Mouse (Mus musculus) stomach, adult 2 months (tissue): ENCODE results near the gene 1700029F12Rik. TPM values are rescaled to one million over a fixed set of nuclear protein-coding genes. Genes with fewer than 3 reads are reported as not detected.

Experiments used
- polyA plus RNA-seq: library from polyadenylated mRNA; depleted of rRNA; stranded (reverse); fragments of >200 nt; gene quantifications from 2 replicates; pipeline ENCODE4 v1.2.3, GENCODE M21; 2012; rRNA removed

The 1700029F12Rik gene
- 0.06 TPM in 1 of 2 replicates, not detected in the other for polyA plus RNA-seq

DNA sequence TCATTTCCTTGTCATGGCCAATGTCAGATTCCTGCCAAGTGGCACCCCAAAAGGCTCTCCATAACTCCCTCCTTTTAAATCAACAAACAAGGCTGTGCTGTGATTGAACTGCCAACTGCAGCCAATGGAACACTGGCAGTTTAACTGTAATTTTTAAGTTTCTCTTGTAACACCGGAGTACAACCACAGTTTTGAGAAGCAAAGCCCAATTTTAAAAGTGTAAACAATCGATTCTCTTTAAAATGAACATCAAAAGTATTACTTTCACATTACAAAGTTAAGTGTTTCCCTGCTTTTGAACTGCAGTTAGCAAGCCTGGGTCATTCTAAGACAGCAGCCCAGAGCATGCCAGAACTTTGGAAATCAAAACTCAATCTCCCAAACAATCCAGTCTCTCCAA lies at the start of gene 1700029F12Rik:
TSS of gene 1700029F12Rik (minus strand) at position 101 of the 400 bp plus-strand sequence.

DNA sequence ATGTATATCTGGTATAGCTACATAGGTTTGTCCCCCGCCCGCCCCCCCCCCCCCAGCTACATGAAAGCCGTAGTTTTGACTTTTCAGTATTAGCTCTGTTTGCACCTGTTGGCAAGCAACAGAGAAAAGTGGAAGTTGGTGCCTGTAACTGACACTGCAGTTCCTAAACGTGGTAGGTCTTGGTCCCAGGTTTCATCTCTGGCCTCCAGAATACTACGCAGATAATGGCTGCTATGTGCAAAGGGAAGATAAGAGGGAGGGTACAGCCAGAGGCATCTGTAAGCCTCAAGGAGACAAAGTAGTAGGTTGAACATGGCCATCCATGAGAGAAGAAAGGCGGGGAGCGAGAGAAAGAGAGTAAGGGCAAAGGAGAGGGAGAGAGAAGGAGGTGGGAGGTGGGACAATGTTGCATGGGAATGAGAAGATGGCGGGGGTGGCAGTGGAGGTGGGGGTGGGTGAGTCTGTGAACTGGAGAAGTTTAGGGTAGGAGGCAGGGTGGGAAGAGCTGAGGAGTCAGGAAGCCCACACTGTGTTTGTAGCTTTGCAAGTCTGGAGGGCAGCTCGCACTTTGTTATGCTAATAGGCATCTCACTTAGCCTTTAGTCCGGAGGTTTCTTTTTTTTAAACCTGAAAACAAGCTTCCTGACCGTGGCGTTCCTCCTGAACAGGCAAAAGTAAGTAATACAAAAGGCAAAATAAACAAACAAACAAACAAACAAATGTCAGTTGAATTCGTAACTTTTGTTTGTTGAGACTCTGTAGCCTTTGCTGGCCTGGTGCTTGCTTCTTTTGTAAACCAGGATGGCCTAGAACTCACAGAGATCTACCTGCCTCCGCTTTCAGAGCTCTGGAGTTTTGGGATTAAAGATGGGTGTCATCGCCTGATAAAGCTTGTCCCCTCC lies 32.7 kb upstream of the 1700029F12Rik start, which contains the start of gene Fam169a:
TSS of gene Fam169a (plus strand) at position 638 of the 902 bp plus-strand sequence.

Other genes starting within 250 kb of the 1700029F12Rik start
- gene Gcnt4, start 109.7 kb downstream of the 1700029F12Rik start, polyA plus RNA-seq = 0.11 and 0.25 TPM in 2 replicates
- not detected in 2 replicates for gene Fam169a, start 32.9 kb upstream of the 1700029F12Rik start, polyA plus RNA-seq
- 0.45 and 1.7 TPM in 2 replicates for gene Gm6169, start 64.9 kb upstream of the 1700029F12Rik start, polyA plus RNA-seq
- 7.9 and 8.3 TPM in 2 replicates for gene Gfm2, start 103.6 kb upstream of the 1700029F12Rik start, polyA plus RNA-seq
- 4.1 and 5.0 TPM in 2 replicates for gene Nsa2, start 103.6 kb upstream of the 1700029F12Rik start, polyA plus RNA-seq
- 36.4 and 57.0 TPM in 2 replicates for gene Hexb, start 164.0 kb upstream of the 1700029F12Rik start, polyA plus RNA-seq
- 5.5 and 6.8 TPM in 2 replicates for gene Enc1, start 206.7 kb upstream of the 1700029F12Rik start, polyA plus RNA-seq